Mouse (Mus musculus) midbrain, embryonic 16.5 days (tissue): ENCODE data around the gene Sin3a. TPM values are rescaled to one million over a fixed set of nuclear protein-coding genes. Genes with fewer than 3 reads are reported as not detected.

Source experiments
- ATAC-seq: fragments of 200-750 bp; cut with Nextera tagmentation; 2 replicates; pipeline ENCODE4 v1.8.0; 2017; ENCODE audit warnings: moderate TSS enrichment
- H3K27ac ChIP-seq: fragments of 300-500 bp; sonication (generic); 2 replicates; pipeline ENCODE4 v1.5.1; 2014; ENCODE audit warnings: mild to moderate bottlenecking, low read length, mixed read lengths
- H3K27me3 ChIP-seq: fragments of 300-500 bp; sonication (generic); 2 replicates; pipeline ENCODE4 v1.6.1; 2014; ENCODE audit warnings: low read depth, low read length, mixed read lengths; ENCODE audit not compliant: control insufficient read depth, insufficient read depth
- H3K36me3 ChIP-seq: fragments of 300-500 bp; sonication (generic); 2 replicates; pipeline ENCODE4 v1.6.1; 2014; ENCODE audit warnings: mild to moderate bottlenecking, low read length, moderate library complexity, mixed read lengths; ENCODE audit not compliant: control insufficient read depth, insufficient read depth
- H3K4me1 ChIP-seq: fragments of 300-500 bp; sonication (generic); 2 replicates; pipeline ENCODE4 v1.6.1; 2014; ENCODE audit warnings: mild to moderate bottlenecking, low read length, mixed read lengths; ENCODE audit not compliant: control insufficient read depth, insufficient read depth
- H3K4me2 ChIP-seq: fragments of 300-500 bp; sonication (generic); 2 replicates; pipeline ENCODE4 v1.6.1; 2014; ENCODE audit warnings: mild to moderate bottlenecking, low read length, mixed read lengths
- H3K4me3 ChIP-seq: fragments of 300-500 bp; sonication (generic); 2 replicates; pipeline ENCODE4 v1.5.1; 2014; ENCODE audit warnings: low read depth, mild to moderate bottlenecking, low read length, moderate library complexity, mixed read lengths
- H3K9ac ChIP-seq: fragments of 300-500 bp; sonication (generic); 2 replicates; pipeline ENCODE4 v1.6.1; 2014; ENCODE audit warnings: low read depth, low read length, mixed read lengths
- H3K9me3 ChIP-seq: fragments of 300-500 bp; sonication (generic); replicated peaks from 2 replicates; pipeline ENCODE4 v1.6.1; 2014; ENCODE audit warnings: mild to moderate bottlenecking, low read length, mixed read lengths; ENCODE audit not compliant: control insufficient read depth, poor library complexity, severe bottlenecking
- WGBS: fragments of 180-500 bp; shearing (Covaris S2); extraction: QIAGEN DNeasy Blood & Tissue Kit; methylation state at CpG from one replicate; pipeline ENCODE4 v1.1.7; 2014; 5-methylcytosine and 5-hydroxymethylcytosine counted together
- polyA plus RNA-seq: library from polyadenylated mRNA; unstranded; fragments of >200 nt; fragmentation: Nextera tagmentation; extraction: Ambion mirVana; gene quantifications from 2 replicates; pipeline ENCODE4 v1.2.1, GENCODE M21; 2015

The Sin3a gene
- polyA plus RNA-seq, 1 experiment from 2014 or later: 21.8 TPM

- H3K9me3 ChIP-seq: no peaks in the 10 kb centered on the region
- no peak overlapping the region for H3K4me3 ChIP-seq
- H3K4me1 ChIP-seq: peaks cover 17% of the 10 kb centered on the region
- no peak for ATAC-seq
- H3K27ac ChIP-seq: no peak overlapping the region
- no peaks in the 10 kb centered on the region for H3K27me3 ChIP-seq
- peaks cover 10% of the 10 kb centered on the region; the same call in 1 of the 2 replicates for H3K36me3 ChIP-seq
- 91% methylated on average over 7 of the region's 7 CpGs for WGBS
- no peak overlapping the region for H3K9ac ChIP-seq
- H3K4me2 ChIP-seq: no peak overlapping the region
These were observed 84.5 kb downstream of the Sin3a start for GRCm38 (mm10) chr9:57156383-57156782.

GRCm38 (mm10) chr9:57156823-57157222 lies 85.0 kb downstream of the Sin3a start:
- WGBS: 86% methylated on average over 8 of the region's 8 CpGs
- H3K27ac ChIP-seq: no peak overlapping the region
- peaks cover 10% of the 10 kb centered on the region; the same call in 1 of the 2 replicates for H3K36me3 ChIP-seq
- H3K4me1 ChIP-seq: peaks cover 17% of the 10 kb centered on the region
- H3K27me3 ChIP-seq: no peaks in the 10 kb centered on the region
- no peak for ATAC-seq
- H3K4me2 ChIP-seq: peak overlapping the region; percentile 96
- H3K4me3 ChIP-seq: no peak overlapping the region
- no peak overlapping the region for H3K9ac ChIP-seq
- H3K9me3 ChIP-seq: no peaks in the 10 kb centered on the region

GRCm38 (mm10) chr9:57157499-57157898 lies 85.7 kb downstream of the Sin3a start:
- ATAC-seq: 0 out of 2 replicates have a peak, but pooled peaks have one; percentile 11
- Histone ChIP-seq H3K27me3 (no peaks in the 10 kb centered on the region), H3K9ac (peak overlapping the region; percentile 90), H3K9me3 (no peaks in the 10 kb centered on the region), H3K4me2 (peak overlapping the region; percentile 96), H3K4me1 (peaks cover 17% of the 10 kb centered on the region), H3K4me3 (peak overlapping the region; percentile 84), H3K36me3 (peaks cover 10% of the 10 kb centered on the region; the same call in 1 of the 2 replicates), H3K27ac (peak overlapping the region; percentile 84)
- 28% methylated on average over 13 of the region's 13 CpGs for WGBS

- peak within 1 kb of the TSS; percentile 84 for H3K27ac ChIP-seq
- ATAC-seq: peak; percentile 89
- H3K4me1 ChIP-seq: peaks cover 17% of the 10 kb centered on the region
- no peaks in the 10 kb centered on the region for H3K9me3 ChIP-seq
- H3K36me3 ChIP-seq: peaks cover 10% of the 10 kb centered on the region; the same call in 1 of the 2 replicates
- H3K9ac ChIP-seq: peak within 1 kb of the TSS; percentile 90
- under 1% methylated on average over 24 of the region's 24 CpGs for WGBS
- H3K4me3 ChIP-seq: peak within 1 kb of the TSS; percentile 84
- H3K4me2 ChIP-seq: peak within 1 kb of the TSS; percentile 96
- H3K27me3 ChIP-seq: no peaks in the 10 kb centered on the region
These were observed 86.2 kb downstream of the Sin3a start, which contains the start of gene Commd4 for GRCm38 (mm10) chr9:57158013-57158470. Gene Commd4, minus strand, starts transcription at chr9:57158331.

- Histone ChIP-seq H3K9ac (peak overlapping the region; percentile 63), H3K4me3 (peak overlapping the region; percentile 84), H3K4me1 (peaks cover 17% of the 10 kb centered on the region), H3K27me3 (no peaks in the 10 kb centered on the region), H3K27ac (peak overlapping the region; percentile 75), H3K9me3 (no peaks in the 10 kb centered on the region), H3K4me2 (peak overlapping the region; percentile 96), H3K36me3 (peaks cover 10% of the 10 kb centered on the region; the same call in 1 of the 2 replicates)
- 41% methylated on average over 11 of the region's 11 CpGs for WGBS
- ATAC-seq: peak; percentile 29; the same call in 1 of the 2 replicates
These were observed 86.7 kb downstream of the Sin3a start for GRCm38 (mm10) chr9:57158506-57158905.

GRCm38 (mm10) chr9:57162496-57162895 lies 90.7 kb downstream of the Sin3a start:
- peaks cover 6% of the 10 kb centered on the region for H3K4me1 ChIP-seq
- no peaks in the 10 kb centered on the region for H3K27me3 ChIP-seq
- no peak overlapping the region for H3K4me3 ChIP-seq
- no peaks in the 10 kb centered on the region for H3K36me3 ChIP-seq
- no peak overlapping the region for H3K4me2 ChIP-seq
- no peak overlapping the region for H3K9ac ChIP-seq
- ATAC-seq: no peak
- no peak overlapping the region for H3K27ac ChIP-seq
- WGBS: 14% methylated on average over 3 of the region's 3 CpGs
- H3K9me3 ChIP-seq: no peaks in the 10 kb centered on the region

GRCm38 (mm10) chr9:57163137-57163536 lies 91.3 kb downstream of the Sin3a start:
- WGBS: 38% methylated on average over 2 of the region's 2 CpGs
- H3K4me3 ChIP-seq: no peak overlapping the region

GRCm38 (mm10) chr9:57166173-57166572 lies 94.3 kb downstream of the Sin3a start:
- H3K4me2 ChIP-seq: no peak overlapping the region
- H3K9me3 ChIP-seq: no peaks in the 10 kb centered on the region
- 93% methylated on average over 2 of the region's 2 CpGs for WGBS
- no peaks in the 10 kb centered on the region for H3K4me1 ChIP-seq
- H3K9ac ChIP-seq: no peak overlapping the region
- H3K36me3 ChIP-seq: no peaks in the 10 kb centered on the region
- no peak overlapping the region for H3K4me3 ChIP-seq
- no peak for ATAC-seq
- no peak overlapping the region for H3K27ac ChIP-seq
- no peaks in the 10 kb centered on the region for H3K27me3 ChIP-seq

More at GRCm38 (mm10) chr9:57163137-57163536, 91.3 kb downstream of the Sin3a start:
- no peak for ATAC-seq
- H3K36me3 ChIP-seq: no peaks in the 10 kb centered on the region
- peaks cover 4% of the 10 kb centered on the region; the same call in 1 of the 2 replicates for H3K4me1 ChIP-seq
- no peaks in the 10 kb centered on the region for H3K9me3 ChIP-seq
- H3K27me3 ChIP-seq: no peaks in the 10 kb centered on the region
- H3K9ac ChIP-seq: no peak overlapping the region
- H3K4me2 ChIP-seq: no peak overlapping the region
- no peak overlapping the region for H3K27ac ChIP-seq

GRCm38 (mm10) chr9:57168411-57168810 lies 96.6 kb downstream of the Sin3a start:
- no peaks in the 10 kb centered on the region for H3K27me3 ChIP-seq
- 86% methylated on average over 5 of the region's 5 CpGs for WGBS
- H3K9ac ChIP-seq: no peak overlapping the region
- H3K27ac ChIP-seq: no peak overlapping the region
- H3K4me1 ChIP-seq: no peaks in the 10 kb centered on the region
- no peaks in the 10 kb centered on the region for H3K9me3 ChIP-seq
- no peaks in the 10 kb centered on the region for H3K36me3 ChIP-seq
- no peak for ATAC-seq
- H3K4me3 ChIP-seq: no peak overlapping the region
- H3K4me2 ChIP-seq: no peak overlapping the region
